Mouse (Mus musculus) CD4-positive, CD25-positive, alpha-beta regulatory T cell, adult 4 months (primary cell): Measurements from ENCODE around the gene Sdc1. TPM values are rescaled to one million over a fixed set of nuclear protein-coding genes. Genes with fewer than 3 reads are reported as not detected.

Source experiments
- ATAC-seq: one replicate; pipeline ENCODE4 v1.8.0; 2017
- polyA plus RNA-seq, 2 experiments: library from polyadenylated mRNA; unstranded; fragments of 100-300 nt; shearing (Covaris generic); gene quantifications; one replicate each; pipeline ENCODE4 v1.2.1; 2017

Sdc1 gene
- polyA plus RNA-seq: under 1 TPM; 0.42 to 0.46 TPM

GRCm38 (mm10) chr12:8770946-8771843, at the start of gene Sdc1:
Sdc1 (plus strand) TSS chr12:8771323.
- peak; percentile 24 for ATAC-seq

GRCm38 (mm10) chr12:8726890-8727289, 44.2 kb upstream of the Sdc1 start:
- no peak for ATAC-seq

DNA sequence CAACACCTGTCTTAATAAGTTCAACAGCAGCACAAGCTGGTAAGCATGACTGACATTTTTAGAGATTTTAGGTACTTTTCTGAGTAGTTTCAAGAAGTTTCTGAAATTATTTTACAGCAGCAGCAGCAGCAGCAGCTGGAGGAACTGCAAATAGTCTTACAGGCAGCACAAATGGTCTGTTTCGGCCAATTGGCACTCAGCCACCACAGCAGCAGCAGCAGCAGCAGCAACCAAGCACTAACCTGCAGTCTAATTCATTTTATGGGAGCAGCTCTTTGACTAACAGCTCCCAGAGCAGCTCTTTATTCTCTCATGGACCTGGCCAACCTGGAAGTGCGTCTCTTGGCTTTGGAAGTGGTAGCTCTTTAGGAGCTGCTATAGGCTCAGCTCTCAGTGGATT, 42.4 kb upstream of the Sdc1 start:
- ATAC-seq: no peak

DNA sequence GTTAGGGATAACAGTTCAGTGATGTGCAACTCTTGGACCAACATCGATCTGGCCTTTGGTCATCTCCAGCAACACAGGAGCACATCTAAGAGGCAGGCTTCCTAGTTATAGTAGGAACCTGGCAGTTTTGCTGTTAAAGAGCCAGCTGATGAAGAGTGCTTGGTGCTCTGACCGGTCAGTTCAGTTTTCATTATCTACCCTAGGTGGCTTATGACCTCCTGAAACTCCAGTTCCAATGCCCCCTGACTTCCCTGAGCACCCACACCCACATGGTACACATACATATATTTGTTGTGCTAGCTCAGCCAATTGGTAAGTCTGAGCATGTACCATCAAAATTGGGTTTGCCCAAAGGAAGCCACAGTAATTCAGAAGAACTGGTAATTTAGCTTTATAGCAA, 17.5 kb upstream of the Sdc1 start:
- no peak for ATAC-seq

GRCm38 (mm10) chr12:8754116-8754515, 17.0 kb upstream of the Sdc1 start:
- ATAC-seq: no peak

- no peak for ATAC-seq
Measured at GRCm38 (mm10) chr12:8758029-8758428, 13.1 kb upstream of the Sdc1 start.

GRCm38 (mm10) chr12:8759115-8759514, 12.0 kb upstream of the Sdc1 start:
- no peak for ATAC-seq

GRCm38 (mm10) chr12:8759779-8760178, 11.3 kb upstream of the Sdc1 start:
- no peak for ATAC-seq

DNA sequence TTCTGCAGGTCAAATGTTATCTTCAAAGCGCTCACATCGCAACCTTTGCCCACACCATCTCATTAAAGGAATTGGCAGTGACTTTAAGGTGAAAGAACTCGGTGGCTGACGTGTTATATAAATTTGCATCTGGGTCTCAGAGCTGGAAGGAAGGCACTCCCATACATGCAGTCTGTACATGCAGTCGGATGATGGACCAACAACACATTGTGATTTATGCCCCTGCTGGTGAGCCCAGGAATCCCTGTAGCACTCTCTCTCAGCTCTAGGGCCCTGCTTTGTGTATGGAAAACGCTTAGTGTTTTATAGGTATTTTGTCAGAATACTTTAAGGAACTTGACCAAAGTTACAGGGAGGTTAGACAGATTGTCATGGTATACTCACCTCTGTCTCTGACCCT, 10.6 kb upstream of the Sdc1 start:
- ATAC-seq: no peak

DNA sequence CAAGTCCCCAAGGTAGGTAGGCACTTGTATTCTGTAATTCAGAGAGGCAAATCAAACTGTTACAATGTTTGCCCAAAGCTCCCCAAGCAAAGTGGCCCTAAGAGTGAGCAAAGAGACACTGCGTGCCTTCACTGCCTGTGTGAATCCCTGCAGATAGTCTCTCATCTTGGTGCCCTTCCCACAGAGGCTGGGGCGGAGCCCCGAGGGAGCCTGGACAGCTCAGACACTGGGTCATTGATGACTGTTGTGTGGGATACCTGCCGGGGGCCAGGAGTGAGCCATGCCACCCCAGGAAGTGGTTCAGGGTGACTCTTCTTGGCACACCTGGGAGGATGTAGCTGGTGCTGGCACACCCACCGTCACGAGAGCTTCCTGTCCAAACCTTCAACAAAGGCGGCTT, 10.1 kb upstream of the Sdc1 start:
- ATAC-seq: peak; percentile 50

DNA sequence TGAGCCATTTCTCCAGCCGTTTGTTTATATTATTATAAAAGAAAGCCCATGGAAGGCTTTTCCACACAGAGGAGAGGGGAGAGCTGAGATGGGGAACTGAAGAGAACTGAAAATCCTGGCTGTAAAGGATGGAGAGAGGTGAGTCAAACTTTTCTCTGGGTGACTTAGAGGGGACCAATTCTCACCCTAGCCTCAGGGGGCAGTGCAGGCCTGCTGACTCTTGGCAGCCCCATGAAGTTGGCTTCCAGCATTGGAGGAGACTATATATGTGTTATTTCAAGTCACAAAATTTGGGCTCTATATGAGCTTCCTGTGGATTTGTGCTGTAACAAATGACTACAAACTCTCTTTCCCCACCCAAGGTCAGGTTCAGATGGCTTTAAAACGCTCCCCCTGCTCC, 8.5 kb upstream of the Sdc1 start:
- ATAC-seq: no peak

DNA sequence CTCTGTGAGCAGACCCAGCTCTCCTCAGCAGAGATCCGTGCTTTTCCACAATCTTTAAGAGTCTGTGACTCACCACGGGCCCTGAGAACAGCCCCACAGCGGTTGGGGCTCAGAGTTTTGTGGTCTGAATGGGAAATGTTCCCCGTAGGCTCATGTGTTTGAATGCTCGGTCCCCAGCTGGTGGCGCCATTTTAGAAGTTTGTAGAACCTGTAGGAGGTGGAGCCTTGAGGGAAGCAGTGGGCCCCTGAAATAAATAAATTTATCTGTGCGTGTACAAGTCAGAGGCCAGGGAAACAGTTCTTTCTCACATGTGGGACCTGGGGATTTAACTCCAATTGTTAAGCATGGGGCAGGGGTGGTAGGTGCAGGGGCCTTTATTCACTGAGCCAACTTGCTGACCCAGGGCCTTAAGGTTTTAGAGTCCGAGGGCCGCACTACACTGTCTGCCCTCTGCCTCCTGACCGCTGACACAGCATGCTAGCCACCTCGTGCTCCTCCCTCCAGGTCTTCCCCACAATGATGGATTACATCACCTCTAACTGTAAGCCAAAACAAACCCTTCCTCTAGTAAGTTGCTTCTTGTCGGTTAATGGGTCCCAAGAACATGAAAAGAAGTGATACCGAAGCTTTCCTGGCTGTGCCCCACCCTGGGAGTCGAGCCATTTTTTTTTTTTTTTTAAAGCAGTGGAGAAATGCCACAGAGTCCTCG, 6.7 kb upstream of the Sdc1 start:
- no peak for ATAC-seq

- ATAC-seq: no peak
Measured at GRCm38 (mm10) chr12:8771844-8772380, 789 bp downstream of the Sdc1 start.

DNA sequence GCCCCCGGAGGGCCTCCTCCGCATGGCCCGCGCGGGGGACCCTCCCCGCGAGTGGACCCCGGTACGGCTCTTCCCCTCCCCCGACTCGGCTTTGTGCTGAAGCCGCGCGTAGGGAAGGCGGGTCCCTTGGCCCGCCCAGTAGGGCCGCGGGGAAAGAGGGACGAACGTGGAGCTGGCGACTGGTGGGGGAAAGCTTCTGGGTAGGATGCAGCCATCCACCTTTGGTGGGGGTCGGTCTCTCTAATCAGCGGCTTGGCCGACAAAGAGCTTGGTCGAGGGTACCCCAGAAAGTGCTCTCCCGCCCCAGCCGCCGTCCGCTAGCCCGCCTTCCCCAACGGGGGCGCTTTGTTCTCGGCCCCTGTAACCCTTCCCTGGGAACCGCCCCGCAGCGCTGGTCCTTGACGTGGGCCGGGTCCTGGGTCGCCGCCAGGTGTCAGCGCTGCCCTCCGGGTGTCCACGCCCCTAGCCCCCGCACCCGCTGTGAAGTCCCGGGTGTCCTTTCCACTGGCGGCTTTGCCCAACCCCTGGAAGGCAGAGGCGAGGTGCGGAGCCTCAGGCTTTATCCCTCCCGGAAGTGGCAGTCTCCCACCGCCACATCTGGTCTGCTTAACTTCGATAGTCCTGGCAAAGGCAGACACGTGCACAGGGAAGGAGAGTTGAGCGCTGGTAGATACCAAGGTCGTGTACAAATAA, 1.5 kb downstream of the Sdc1 start:
- ATAC-seq: peak; percentile 27

GRCm38 (mm10) chr12:8773336-8773735, 2.2 kb downstream of the Sdc1 start:
- no peak for ATAC-seq

GRCm38 (mm10) chr12:8774183-8774582, 3.1 kb downstream of the Sdc1 start:
- no peak for ATAC-seq

GRCm38 (mm10) chr12:8776206-8776605, 5.1 kb downstream of the Sdc1 start:
- ATAC-seq: no peak

- ATAC-seq: no peak
Measured at GRCm38 (mm10) chr12:8776741-8777140, 5.6 kb downstream of the Sdc1 start.

DNA sequence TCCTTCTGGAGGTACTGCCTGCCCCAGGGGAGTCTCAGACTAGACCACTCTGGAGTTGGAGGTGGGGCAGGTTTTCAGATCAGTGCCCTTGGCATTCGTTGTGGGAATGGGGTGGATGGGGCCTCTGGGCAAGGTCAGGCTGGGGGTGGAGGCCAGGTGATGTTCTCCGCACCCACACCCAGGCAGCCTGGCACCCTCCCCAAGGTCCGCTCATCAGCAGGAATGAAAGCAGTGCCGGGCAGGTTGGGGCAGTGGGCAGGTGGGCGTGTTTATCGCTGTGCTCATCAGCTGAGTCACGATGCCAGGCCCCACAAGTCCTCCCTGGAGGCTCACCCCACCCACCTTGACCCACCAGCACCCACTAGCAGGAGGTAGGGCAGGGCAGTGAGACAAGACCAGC, 7.0 kb downstream of the Sdc1 start:
- no peak for ATAC-seq

- ATAC-seq: no peak
Measured at GRCm38 (mm10) chr12:8779851-8780250, 8.7 kb downstream of the Sdc1 start.

- no peak for ATAC-seq
Measured at GRCm38 (mm10) chr12:8781121-8781520, 10.0 kb downstream of the Sdc1 start.

- ATAC-seq: no peak
Measured at GRCm38 (mm10) chr12:8781681-8782378, 10.7 kb downstream of the Sdc1 start.
